Mouse (Mus musculus) small intestine, adult 2 months (tissue): ENCODE measurements around the gene Kcnc3.

ENCODE experiments used
- CTCF ChIP-seq: fragments of 200-500 bp; IDR thresholded peaks from 2 replicates; pipeline ENCODE4 v1.5.1; 2012; ENCODE audit warnings: low read depth, mild to moderate bottlenecking, control low read depth, inconsistent platforms, low read length, moderate library complexity, mixed read lengths; ENCODE audit not compliant: insufficient replicate concordance, insufficient read length; ENCODE audit errors: extremely low read depth
- POLR2A ChIP-seq: fragments of 200-500 bp; IDR thresholded peaks from 2 replicates; pipeline ENCODE4 v1.6.1; 2012; ENCODE audit warnings: low read depth, mild to moderate bottlenecking, control low read depth, inconsistent platforms, low read length, moderate library complexity

DNA sequence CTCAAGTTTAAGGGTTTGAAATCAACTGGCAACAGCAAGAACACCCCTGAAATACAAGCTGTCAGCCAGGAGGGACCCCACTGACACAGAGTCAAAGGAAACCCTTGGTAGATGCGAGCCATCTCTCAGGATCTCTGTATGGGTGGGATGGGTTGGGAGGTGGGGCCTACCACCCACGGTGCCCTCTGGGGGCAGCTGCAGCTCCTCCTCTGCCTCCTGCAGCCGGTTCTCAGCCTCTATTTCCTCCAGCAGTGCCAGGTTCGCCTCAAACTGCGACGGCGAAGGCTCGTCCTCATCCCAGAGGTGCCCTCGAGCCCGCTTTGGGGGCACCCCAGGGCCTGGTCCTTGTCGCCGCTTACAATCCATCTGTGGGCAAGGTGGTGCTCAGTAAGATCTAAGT, 47.4 kb upstream of the Kcnc3 start:
- TF ChIP-seq POLR2A = no peak
- TF ChIP-seq CTCF = no peak
